Mouse (Mus musculus): ENCODE measurements around the gene Elk4.

GRCm38 (mm10) chr1:131970322-131970660 lies 37.1 kb upstream of the Elk4 start:
- no peak for TF ChIP-seq POLR2A (IDR thresholded peaks at IDR 0.05; ENCODE audit: borderline replicate concordance, extremely low read depth, insufficient read depth, insufficient read length, poor library complexity, severe bottlenecking)
- no peak for TF ChIP-seq CTCF (IDR thresholded peaks at IDR 0.05; ENCODE audit: borderline replicate concordance, extremely low read depth, insufficient read depth, insufficient read length)

Measured in brain, embryonic 14.5 days (tissue).